Mouse (Mus musculus): ENCODE data around the gene Zfp607b. TPM values are rescaled to one million over a fixed set of nuclear protein-coding genes. Genes with fewer than 3 reads are reported as not detected.

The Zfp607b gene
- total RNA-seq (2015; ENCODE audit: low replicate concordance) (not detected in 2 replicates), total RNA-seq (2017; ENCODE audit: low replicate concordance) (1.7 TPM in 1 of 2 replicates, not detected in the other)

DNA sequence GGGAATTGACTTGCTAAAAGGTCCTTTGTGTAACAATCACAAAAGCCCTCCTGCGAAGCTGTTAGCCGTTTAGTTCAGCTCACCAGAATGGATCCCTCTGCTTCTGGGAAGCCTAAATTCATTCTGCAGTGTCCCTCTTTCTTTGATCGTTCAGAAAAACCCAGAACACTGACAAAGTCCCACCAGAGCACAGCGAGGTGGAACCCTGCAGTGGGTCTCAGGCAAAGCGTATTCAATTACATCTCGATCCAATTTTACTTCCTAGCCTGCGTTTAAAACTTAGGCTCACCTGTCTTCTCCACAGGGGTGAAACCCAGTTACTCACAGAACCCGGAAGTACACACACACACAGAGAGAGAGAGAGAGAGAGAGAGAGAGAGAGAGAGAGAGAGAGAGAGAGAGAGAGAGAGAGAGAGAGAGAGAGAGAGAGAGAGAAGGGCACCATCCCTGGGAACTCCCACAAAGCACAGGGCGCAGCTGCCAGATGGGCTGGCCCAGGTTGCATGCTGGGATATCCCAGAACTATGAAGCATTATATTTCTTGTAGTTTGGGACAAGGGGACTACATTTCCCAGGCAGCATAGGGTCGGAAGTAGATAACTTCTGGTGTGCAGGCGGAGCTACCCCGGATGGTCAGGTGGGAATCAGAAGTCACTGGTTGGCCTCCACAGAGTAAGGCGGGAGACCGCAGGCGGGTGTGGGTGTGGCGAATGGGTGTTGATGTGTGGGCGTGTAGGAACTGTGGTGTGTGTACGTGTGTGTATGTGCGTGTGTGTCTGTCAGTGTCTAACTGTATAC, at the start of gene Zfp607b:
Gene Zfp607b (plus strand): TSS at position 526 of the 798 bp plus-strand sequence.
- peak; percentile 98 for ATAC-seq (replicated peaks; ENCODE audit: low FRiP score, poor library complexity, severe bottlenecking)

DNA sequence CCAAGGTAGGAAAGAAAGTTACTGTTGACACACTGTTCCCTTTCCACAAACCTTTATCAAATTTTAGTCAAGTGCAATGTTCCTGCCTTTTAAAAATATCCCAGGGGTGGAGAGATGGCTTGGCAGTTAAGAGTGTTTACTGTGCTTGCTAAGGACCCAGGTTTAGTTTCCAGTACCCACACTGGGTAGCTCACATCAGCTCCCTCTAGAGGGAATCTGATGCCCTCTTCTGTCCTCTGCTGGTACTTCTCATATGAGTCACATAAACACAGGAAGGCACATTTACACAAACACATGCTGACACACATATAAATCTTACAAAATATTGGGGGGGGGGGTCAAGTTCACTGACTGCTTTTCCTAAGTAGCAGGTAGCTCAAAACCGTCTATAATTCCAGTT, 44.7 kb upstream of the Zfp607b start:
- ATAC-seq (replicated peaks; ENCODE audit: low FRiP score, poor library complexity, severe bottlenecking), result no peak

DNA sequence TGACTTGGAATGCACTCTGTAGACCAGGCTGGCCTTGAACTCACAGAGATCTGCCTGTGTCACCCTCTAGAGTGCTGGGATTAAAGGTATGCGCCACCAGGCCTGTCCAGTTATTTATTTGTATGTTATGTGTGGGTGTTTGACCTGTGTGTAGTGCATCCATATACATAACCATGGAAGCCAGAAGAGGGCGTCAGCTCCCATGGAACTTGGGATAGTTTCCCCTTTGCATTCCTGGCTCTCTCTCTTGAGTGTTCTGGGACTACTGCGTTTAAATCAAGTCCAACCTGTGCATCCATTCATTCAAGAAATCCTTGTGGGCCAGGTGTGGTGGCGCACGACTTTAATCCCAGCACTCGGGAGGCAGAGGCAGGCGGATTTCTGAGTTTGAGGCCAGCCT, 42.6 kb upstream of the Zfp607b start:
- ATAC-seq (replicated peaks; ENCODE audit: low FRiP score, poor library complexity, severe bottlenecking), result no peak

DNA sequence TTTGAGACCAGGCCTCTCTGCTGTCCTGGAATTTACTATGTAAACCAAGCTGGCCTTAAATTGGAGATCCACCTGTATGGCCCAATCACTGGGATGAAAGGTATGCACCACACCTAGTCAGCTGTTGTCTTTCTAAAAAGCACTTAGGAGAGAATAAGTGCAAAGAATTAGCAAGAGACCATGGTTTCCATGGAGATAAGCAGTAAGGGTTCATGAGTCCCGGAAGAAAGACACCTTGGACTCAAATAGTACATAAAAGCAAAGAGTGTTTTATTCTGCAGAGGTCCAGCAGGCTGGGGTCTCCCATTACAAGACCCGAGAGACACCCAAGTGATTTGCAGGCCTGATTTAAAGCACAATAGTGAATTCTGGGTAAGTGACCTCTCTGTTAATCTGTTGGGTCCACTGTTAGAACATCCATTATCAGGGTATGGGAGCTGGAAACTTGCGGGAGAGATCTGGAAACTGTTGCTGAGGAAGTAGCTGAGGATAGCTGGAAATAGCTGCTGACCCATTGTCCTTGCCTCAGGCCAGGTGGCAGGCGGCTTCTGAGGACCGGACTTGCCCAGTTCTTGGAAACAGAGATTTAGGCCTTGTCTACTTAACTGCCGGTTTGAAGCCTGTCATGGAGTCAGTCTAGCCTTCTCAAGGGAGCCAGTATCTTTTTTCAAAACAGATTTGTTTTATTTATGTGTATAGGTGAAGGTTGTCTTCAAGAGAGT, 41.7 kb upstream of the Zfp607b start:
- ATAC-seq (replicated peaks; ENCODE audit: low FRiP score, poor library complexity, severe bottlenecking), result no peak

DNA sequence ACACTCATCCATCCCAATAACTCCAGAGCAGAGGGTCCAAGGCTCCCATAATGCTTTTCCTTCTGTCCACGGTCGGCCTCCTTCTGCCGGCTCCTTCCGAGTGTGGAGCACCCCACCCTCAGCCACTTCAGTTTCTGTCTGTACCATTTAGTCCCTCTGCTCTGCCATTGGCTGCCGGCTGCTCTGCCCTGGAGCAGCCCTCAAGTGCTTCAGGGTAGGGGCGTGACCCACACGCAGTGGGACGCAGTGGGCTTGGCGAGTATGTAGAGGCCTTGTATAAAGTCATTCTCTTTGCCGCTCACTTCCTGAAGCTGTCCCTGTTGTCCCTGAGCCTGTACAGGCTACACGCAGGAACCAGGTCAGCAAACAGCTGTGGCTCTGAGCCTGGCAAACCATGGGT, 39.4 kb upstream of the Zfp607b start:
- 0 out of 2 replicates have a peak, but pooled peaks have one; percentile 18 for ATAC-seq (replicated peaks; ENCODE audit: low FRiP score, poor library complexity, severe bottlenecking)

DNA sequence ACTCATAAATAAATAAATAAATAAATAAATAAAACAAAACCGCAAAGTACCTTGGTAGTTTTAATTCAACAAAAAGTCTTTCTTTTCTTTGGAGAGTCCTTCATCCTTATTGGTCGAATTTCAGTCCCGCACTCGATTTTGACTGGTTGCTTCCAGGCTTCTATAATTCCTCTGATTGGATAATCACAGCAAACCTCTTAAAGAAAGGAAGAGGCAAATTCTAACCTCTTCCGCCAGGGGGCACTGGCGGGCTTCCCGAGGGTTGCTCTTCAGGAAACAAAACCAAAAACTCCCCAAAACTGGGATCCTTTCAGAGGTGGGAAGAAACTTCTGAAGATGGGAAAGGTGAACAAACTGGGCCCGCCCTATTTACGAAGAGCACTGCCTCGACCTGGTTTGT, 38.2 kb upstream of the Zfp607b start:
- ATAC-seq (replicated peaks; ENCODE audit: low FRiP score, poor library complexity, severe bottlenecking), result no peak

DNA sequence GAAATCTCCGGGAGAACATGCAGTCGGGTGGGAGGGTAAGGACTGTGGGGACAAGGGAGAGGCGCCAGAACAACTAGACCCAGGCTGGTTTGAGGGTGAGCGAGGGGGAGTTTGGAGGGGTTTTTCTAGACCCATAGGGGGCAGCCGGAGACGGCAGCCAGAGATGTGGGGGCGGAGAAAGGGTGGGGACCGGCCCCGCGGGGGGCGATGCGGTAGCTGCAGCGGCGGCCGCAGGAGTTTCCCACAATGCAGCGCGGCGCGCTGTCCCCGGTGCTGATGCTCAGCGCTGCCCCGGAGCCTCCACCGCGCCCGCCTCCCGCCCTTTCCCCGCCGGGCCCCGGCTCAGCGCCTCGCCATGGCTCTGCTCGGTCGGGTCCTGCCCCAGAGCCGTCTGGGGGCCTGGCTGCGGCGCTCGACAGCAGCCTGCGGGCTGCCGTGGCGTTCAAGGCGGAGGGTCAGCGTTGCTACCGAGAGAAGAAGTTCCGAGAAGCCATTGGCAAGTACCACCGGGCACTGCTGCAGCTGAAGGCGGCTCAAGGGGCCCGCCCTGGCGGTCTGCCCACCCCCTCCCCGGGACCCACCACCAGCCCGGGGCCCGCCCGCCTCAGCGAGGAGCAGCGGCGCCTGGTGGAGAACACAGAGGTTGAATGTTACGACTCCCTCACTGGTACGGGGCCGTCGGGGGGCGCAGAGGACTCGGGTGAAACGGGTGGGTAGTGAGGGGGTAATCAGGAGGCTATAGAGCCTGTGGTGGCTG, 35.3 kb upstream of the Zfp607b start, which contains the start of gene Ttc9b:
Gene Ttc9b (plus strand): TSS at position 235 of the 757 bp plus-strand sequence.
- ATAC-seq (replicated peaks; ENCODE audit: low FRiP score, poor library complexity, severe bottlenecking), result no peak

DNA sequence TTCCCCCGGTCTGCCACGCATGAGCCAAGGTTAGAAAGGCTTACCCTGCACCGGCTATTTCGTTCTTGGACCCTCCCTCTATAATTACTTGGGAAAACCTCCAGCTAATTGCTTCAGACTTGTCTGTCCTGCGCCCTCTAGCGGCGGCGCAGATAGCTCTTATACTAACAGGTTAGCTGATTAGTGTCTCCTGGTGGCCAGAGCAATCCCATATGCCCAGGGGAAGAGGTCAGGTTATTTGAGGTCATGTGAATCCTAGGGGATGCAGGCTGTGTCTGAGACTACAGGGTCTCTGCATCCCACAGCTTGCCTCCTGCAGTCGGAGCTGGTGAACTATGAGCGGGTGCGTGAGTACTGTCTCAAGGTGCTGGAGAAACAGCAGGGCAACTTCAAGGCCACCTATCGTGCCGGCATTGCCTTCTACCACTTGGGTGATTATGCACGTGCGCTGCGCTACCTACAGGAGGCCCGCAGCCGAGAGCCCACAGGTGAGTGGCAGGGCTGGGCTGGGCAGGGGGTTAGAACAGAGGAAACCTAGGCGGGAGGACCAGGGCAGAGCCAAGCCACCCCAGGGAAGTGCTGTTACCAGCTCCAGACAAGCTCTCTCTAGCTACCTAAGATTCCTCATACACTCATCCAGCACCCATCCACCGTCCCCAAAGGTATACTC, 34.4 kb upstream of the Zfp607b start:
- ATAC-seq (replicated peaks; ENCODE audit: low FRiP score, poor library complexity, severe bottlenecking), result 0 out of 2 replicates have a peak, but pooled peaks have one; percentile 30

DNA sequence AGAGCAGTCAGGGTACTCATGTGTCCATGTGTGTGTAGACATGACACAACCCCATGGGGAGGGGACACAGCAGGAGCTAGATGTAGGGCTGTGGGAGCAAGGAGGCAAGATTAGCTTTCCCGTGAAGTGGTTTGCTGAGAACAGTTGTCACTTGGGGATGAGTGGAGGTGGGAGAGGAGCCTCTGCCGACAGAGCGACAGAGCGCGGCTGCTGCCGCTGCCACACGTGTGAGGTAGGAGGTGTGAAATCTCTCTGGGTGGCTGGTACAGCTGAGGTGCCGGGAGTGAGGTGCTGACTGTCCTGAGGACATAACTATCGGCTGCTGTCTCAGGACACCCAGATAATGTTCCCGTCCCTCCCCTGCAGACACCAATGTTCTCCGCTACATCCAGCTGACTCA, 33.6 kb upstream of the Zfp607b start:
- ATAC-seq (replicated peaks; ENCODE audit: low FRiP score, poor library complexity, severe bottlenecking), result no peak

DNA sequence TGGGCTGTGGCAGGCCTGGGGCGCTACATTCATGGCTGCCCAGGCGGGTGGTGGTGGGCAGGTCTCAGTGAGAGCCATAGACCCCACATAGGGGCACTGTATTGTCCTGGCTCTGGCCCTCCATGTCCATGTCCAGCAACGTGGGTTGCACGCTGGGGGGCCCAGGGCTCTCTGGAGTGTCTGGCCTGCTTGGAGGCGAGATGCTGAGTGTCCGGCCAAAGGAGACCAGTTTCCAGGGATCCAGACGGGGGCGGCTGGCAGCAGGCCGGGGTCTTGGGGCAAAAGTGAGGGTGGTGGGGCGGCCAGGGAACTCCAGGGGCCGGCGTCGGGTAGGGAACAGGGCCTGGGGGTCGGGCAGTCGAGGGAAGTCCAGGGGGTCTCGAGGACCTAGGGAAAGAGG, 32.5 kb upstream of the Zfp607b start:
- ATAC-seq (replicated peaks; ENCODE audit: low FRiP score, poor library complexity, severe bottlenecking), result no peak

DNA sequence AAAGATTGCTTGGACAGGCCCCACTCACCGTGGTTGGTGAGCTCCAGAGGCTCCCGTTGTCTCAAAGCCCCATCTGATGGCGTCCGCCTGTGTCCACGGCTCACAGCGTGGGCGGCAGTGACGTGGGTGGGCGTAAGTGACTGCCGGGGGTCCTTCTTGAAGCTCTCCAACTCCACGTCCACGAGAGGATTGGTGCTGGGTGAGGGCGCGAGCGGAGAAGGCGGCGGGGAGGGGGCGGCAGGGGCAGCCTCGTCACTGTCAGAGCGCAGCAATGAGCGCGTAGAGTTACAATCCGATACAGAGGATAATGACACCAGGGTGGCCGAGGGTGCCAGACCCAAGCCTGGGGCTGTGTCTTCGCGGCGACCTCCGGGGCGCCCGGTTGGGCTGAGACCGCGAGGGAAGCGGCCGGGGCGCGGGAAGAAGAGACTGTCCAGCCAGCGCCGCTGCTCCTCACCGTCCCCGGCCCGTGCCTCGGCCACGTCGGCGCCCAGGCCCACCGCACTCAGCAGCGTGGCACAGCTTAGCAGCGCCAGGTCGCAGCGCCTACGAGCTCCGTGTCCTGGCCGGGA, 31.2 kb upstream of the Zfp607b start:
- ATAC-seq (replicated peaks; ENCODE audit: low FRiP score, poor library complexity, severe bottlenecking), result no peak

DNA sequence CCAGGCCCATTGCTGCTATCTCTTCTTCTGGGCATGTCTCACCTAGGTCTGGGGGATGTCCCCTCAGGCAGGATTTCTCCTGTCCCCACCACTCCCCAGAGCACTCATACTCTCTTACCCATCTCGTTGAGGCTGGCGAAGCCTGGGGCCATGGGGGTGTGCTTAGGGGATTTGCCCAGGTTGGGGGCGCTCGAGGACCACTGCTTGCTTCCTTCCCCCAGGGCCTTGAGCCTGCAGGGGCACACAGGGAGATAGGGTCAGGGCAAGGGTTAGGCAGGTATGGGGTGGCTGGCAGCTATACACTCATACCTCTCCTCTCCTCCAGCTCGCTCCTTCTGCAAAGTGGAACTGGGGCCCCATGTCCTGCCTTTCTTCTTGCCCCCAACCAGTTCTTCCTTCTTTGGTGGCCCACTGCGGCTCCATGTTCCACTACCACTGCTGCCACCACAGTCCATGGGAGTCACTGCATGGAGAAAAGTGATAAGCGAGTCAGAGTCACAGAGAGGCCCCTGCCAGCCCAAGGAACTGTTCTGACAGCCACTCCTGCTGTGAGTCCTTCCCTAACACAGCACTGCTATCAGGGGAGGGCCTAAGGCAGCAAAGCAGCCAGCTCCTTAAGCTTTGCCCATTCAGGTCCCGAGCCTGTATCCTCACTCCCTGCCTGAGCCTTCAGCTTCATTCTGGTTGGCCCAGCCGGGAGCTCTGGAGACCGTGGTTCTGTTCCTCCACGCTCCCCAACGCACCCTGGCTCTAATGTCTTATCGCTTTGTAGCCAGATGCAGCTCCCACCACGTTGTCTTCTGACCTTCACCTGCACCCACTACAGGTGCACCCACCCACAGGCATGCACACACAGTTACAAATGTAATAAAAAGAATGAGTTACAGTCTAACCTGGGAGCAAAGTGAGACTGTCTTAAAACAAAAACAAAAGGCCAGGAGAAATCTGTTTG, 30.2 kb upstream of the Zfp607b start:
- ATAC-seq (replicated peaks; ENCODE audit: low FRiP score, poor library complexity, severe bottlenecking), result no peak

DNA sequence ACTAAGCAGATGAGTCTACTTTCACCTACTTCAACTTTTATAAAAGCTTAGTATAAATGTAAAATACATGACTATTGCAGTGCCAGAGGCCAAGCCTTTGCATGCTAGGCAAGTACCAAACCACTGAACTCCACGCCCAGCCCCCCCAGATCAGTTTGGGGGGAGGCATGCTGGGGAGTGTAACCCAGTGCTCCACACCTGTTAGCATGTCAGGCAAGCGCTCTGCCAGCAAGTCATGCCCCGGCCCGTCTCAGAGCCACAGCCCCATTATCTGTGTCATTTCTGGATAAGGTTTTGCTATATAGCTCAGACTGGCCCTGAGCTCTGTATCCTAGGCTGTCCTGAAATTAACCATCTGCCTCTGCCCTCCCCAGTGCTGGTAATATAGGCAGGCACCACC, 27.1 kb upstream of the Zfp607b start:
- no peak for ATAC-seq (replicated peaks; ENCODE audit: low FRiP score, poor library complexity, severe bottlenecking)

DNA sequence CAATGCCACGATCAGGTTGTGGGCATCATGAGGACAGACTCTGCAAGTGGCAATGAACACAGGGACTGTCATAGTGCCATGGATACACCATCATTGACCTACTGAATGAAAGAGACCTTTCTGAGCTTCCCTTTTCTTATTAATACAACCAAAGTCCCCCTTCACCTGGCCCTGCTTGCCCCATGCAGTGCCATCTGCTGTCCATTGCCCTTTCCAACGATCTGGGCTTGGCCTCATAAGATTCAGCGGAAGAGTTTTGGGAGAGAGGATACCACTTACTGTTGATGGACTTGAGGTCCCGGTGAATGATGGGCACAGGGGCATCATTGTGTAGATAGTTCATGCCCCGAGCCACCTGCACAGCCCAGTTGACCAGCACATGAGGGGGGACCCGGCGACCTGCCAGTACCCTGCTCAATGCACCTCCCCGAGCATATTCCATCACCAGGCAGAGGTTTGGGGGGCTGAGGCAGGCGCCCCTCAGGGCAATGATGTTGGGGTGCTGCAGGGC, 16.0 kb upstream of the Zfp607b start:
- ATAC-seq (replicated peaks; ENCODE audit: low FRiP score, poor library complexity, severe bottlenecking), result no peak

DNA sequence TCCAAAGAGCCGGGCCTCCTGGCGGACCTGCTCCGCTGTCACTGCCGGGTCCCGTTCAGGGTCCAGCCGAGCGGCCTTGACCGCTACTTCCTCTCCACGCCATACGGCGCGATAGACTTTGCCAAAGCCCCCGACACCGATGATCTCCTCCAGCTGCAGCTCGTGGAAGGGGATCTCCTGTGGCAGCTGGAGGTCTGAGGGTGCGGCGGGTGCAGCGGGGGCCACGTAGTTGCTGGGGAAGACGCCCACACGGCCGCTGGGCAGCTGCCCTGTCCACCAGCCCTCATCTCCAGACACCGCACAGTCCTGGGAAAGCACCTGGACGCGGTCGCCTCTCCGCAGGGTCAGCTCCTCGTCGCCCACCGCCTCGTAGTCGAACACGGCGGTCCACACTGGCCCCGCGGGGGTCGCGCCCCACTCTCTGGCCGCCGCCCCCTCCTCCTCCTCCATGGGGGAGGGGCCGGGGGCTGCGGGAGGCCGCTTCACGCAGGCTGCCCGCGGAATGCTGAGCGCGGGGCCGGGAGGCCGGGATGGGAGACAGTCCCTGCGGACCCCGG, 15.5 kb upstream of the Zfp607b start:
- no peak for ATAC-seq (replicated peaks; ENCODE audit: low FRiP score, poor library complexity, severe bottlenecking)

DNA sequence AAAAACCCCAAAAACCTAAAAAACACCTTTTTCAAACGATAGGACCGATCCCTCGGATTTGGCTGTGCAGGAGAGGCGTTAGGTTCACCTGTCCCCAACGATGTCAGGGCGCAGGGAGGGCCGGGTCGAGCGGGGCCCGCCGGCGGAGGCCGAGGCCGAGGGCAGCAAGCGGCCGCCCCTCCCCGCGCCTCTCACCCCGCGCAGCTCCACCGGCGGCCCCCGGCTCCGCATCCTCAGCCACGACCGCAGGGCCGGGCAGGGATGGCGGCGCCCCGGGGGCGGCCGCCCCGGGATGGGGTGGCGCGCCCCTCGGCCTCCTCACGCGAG, 15.0 kb upstream of the Zfp607b start:
- ATAC-seq (replicated peaks; ENCODE audit: low FRiP score, poor library complexity, severe bottlenecking), result 0 out of 2 replicates have a peak, but pooled peaks have one; percentile 6

DNA sequence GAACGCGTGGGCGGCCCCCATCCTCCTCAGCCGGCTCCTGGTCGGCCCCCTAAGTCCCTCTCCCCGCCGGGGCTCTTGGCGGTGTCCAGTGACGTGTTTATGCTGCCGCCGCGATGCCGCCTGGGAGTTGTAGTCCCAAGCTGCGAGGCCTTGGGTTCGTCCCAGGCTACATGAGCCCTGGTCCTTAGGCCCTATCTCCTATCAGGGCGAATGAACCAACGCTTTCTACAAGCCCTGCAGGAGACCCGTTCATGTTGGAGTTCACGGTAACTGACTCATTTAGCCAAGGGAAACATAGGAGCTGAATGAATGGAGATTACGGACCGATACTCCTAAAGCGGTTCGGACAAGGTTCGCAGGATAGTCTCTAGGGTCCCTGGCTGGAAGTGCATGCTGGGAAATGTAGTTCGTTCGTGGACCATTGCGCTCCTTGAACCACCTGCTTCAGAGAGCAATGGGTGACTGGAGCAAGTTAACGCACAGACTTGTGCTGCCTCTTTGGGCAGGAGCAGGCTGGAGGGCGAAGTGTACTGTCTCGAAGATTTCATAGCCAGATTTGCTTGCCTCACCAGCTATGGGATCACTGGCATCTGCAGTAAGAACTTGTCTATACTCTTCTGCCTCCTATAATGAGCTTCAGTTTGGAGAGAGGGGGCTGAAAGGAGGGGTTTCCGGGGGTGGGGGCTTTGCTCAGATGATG, 14.5 kb upstream of the Zfp607b start, which contains the start of gene Map3k10:
Gene Map3k10 (minus strand): TSS at position 77 of the 700 bp plus-strand sequence.
- peak; percentile 92 for ATAC-seq (replicated peaks; ENCODE audit: low FRiP score, poor library complexity, severe bottlenecking)

All from erythroid progenitor cell, adult 5-6 weeks (primary cell).